Mouse (Mus musculus): ENCODE data around the gene Tmem220.

DNA sequence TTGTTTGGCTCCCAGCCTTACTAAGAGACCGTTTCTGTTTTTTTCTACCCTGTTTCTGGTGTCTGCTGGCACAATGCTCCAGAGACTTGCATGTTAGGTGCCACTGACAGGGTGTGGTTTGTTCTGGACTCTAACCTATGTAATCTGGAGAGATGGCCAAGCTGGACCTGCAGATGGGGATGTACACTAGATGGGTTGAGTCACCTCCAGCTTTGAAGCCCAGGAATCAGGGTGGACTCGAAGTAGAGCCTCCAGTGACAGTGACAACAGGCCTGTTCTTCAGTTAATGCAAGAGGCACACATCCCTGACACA lies 6.6 kb downstream of the Tmem220 start:
- TF ChIP-seq CTCF (IDR thresholded peaks at IDR 0.05) (no peak), EP300 (IDR thresholded peaks at IDR 0.05) (no peak)
